Mouse (Mus musculus) lung, embryonic 15.5 days (tissue): ENCODE measurements at regions not wholly inside any gene's neighbourhood (a gene's known extent, or its start where the extent isn't known, plus 50 kb on each side); places are given as distances from the start of the nearest gene placed in this dataset.

Experiments used
- ATAC-seq: fragments of 200-750 bp; cut with Nextera tagmentation; 2 replicates; pipeline ENCODE4 v1.8.0; 2017; ENCODE audit warnings: moderate number of reproducible peaks, borderline replicate concordance; ENCODE audit not compliant: low FRiP score, low TSS enrichment; ENCODE audit errors: extremely low read depth
- H3K27ac ChIP-seq: fragments of 300-500 bp; sonication (generic); 2 replicates; pipeline ENCODE4 v1.5.1; 2015; ENCODE audit warnings: moderate library complexity, mild to moderate bottlenecking, inconsistent platforms
- H3K27me3 ChIP-seq: fragments of 300-500 bp; sonication (generic); 2 replicates; pipeline ENCODE4 v1.6.1; 2015; ENCODE audit warnings: inconsistent platforms
- H3K36me3 ChIP-seq: fragments of 300-500 bp; sonication (generic); 2 replicates; pipeline ENCODE4 v1.6.1; 2015; ENCODE audit warnings: inconsistent platforms
- H3K4me1 ChIP-seq: fragments of 300-500 bp; sonication (generic); 2 replicates; pipeline ENCODE4 v1.6.1; 2015; ENCODE audit warnings: inconsistent platforms
- H3K4me2 ChIP-seq: fragments of 300-500 bp; sonication (generic); 2 replicates; pipeline ENCODE4 v1.6.1; 2015; ENCODE audit warnings: inconsistent platforms, mild to moderate bottlenecking, moderate library complexity
- H3K4me3 ChIP-seq: fragments of 300-500 bp; sonication (generic); 2 replicates; pipeline ENCODE4 v1.5.1; 2015; ENCODE audit warnings: mild to moderate bottlenecking, inconsistent platforms
- H3K9ac ChIP-seq: fragments of 300-500 bp; sonication (generic); 2 replicates; pipeline ENCODE4 v1.6.1; 2015; ENCODE audit warnings: inconsistent platforms
- H3K9me3 ChIP-seq: fragments of 300-500 bp; sonication (generic); 2 replicates; pipeline ENCODE4 v1.6.1; 2016; ENCODE audit warnings: inconsistent platforms
- WGBS: fragments of 180-500 bp; shearing (Covaris S2); methylation state at CpG from one replicate; pipeline ENCODE4 v1.1.7; 2015; 5-methylcytosine and 5-hydroxymethylcytosine counted together

DNA sequence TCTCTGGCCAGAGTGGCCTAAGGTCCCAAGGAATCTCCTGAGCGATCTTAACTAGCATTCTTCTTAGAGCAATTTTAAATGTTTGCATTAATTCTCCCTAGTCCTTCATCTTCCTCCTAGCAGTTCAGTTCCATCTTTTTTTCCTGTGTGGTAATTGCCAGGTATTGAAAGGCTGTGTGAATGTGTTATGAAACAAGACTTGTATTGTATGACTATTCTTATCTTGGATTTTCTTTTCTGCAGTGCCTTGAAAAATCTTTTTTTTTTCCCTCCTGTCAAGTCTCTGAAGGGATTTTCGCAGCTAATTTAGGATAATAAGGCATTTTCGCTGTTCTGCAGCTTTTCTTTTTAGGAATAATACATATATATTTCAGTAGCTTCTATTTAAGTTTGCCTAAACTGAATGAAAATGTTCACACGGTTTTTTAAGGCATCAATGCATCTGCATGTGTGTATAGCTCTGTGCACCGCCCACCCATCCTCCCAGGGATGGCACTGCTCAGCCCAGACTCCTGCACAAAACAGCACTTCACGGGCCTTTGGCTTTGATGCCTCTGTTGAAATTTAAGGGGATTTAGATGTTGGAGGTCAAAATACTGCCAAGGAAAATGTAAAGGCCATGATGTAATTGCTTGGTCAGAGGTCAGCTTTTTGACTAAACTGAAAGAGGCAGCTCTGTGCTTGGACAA is 132.4 kb downstream of the Fgf9 start:
- Histone ChIP-seq H3K27ac (no peak overlapping the region), H3K36me3 (no peaks in the 10 kb centered on the region), H3K4me1 (no peaks in the 10 kb centered on the region), H3K4me3 (no peak overlapping the region), H3K9me3 (no peaks in the 10 kb centered on the region), H3K4me2 (no peak overlapping the region), H3K27me3 (no peaks in the 10 kb centered on the region), H3K9ac (no peak overlapping the region)
- WGBS: 59% methylated on average over 6 of the region's 6 CpGs
- ATAC-seq: no peak

DNA sequence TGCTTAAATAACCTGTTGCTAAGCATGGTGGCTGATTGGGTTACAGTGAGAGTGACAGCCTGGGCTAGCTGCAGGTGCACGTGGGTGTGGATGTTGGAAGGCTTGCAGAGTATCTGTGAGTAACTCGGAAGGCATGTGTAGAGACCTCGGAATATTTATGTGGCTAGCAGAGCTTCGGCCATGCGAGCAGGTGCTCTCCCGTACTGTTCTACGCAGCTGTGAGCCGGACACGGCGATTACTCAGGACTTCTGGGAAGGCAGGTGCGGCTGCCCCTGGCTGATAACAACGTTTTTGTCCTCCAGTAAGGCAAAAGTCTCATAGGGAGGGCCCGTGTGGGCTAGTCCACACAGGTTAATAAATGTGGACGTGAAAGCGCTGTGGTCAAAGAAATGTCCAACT is 119.6 kb downstream of the Fgf9 start:
- no peak overlapping the region for H3K4me2 ChIP-seq
- no peaks in the 10 kb centered on the region for H3K9me3 ChIP-seq
- no peaks in the 10 kb centered on the region for H3K36me3 ChIP-seq
- no peak for ATAC-seq
- no peak overlapping the region for H3K4me3 ChIP-seq
- H3K27ac ChIP-seq: no peak overlapping the region
- no peak overlapping the region for H3K9ac ChIP-seq
- 72% methylated on average over 15 of the region's 15 CpGs for WGBS
- H3K4me1 ChIP-seq: no peaks in the 10 kb centered on the region
- H3K27me3 ChIP-seq: no peaks in the 10 kb centered on the region

DNA sequence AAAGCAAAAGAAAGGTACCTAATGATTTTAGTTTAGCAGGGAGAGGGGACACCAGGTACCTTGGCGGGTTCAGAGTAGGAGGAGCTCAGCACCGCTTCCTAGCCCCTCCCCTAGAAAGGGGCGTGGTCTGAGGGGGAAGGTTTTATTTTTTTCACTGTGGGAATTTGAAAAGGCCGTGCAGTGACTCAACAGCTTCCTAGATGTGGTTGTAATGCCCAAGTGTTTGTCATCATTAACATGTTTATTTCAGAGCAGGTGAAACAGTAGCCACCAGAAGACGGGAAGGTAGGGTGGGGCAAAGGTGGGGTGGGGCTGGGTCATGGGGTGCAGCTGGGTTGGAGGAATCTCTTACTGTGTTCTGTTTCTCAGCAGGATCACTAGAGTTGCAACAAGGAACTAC is 112.5 kb downstream of the Fgf9 start:
- no peaks in the 10 kb centered on the region for H3K36me3 ChIP-seq
- WGBS: 54% methylated on average over 5 of the region's 5 CpGs
- no peak overlapping the region for H3K9ac ChIP-seq
- no peak for ATAC-seq
- no peaks in the 10 kb centered on the region for H3K27me3 ChIP-seq
- no peaks in the 10 kb centered on the region for H3K4me1 ChIP-seq
- H3K4me3 ChIP-seq: no peak overlapping the region
- no peak overlapping the region for H3K4me2 ChIP-seq
- H3K27ac ChIP-seq: no peak overlapping the region
- H3K9me3 ChIP-seq: no peaks in the 10 kb centered on the region

DNA sequence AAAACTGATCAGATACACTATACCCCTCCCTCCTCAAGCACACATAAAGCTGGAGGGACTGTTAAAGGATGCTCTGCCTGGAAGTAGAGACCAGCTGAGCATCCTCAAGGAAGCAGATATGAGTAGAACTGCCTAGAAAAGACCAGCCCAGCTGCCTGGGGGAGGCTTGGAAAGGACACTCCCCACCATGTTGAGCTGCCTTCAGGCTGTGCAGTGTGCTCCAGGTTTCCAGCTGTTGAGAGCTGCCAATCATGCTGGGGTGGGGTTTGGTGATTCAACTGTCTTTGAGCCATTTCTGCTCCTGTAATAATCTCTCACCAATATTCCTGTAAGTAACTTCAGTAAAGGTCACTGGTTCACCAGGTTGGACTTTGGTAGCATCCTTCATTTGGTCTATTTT is 110.4 kb downstream of the Fgf9 start:
- no peak overlapping the region for H3K27ac ChIP-seq
- H3K4me3 ChIP-seq: no peak overlapping the region
- no peak for ATAC-seq
- H3K9ac ChIP-seq: no peak overlapping the region
- no peak overlapping the region for H3K4me2 ChIP-seq
- H3K36me3 ChIP-seq: no peaks in the 10 kb centered on the region
- no peaks in the 10 kb centered on the region for H3K4me1 ChIP-seq
- no peaks in the 10 kb centered on the region for H3K9me3 ChIP-seq
- no peaks in the 10 kb centered on the region for H3K27me3 ChIP-seq

DNA sequence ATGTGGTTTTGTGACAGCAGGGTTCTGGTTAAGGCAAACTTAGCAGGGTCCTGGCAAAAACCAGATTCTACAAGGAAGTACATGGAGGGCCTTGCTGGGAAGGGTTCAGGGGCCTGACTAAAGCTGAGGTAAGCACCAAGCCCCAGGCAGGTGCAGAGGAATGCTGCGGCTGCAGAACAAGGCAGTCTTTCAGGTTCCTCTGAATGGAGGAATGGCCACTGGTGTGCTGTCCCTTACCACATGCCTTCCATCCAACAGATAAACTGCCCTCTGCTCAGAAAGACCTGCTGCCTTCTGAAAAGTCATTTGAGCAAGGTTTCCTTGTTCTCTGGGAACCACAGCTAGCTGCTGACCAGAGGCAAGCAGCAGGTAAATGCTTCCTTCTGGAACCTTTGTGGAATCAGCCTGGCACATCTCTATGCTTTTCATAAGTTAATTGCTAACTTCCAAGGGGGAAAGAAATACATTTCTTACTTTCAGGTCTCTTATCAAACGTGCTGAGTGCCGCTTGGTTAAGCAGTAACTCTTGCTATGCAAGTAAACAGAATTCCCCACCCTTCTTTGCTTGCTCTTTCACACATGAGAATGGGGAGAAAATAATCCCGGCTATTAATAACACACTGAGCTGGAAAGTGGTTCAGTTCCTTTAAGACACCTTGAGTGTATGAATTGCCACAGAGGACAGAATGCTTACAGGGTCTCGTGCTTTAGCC is 105.5 kb downstream of the Fgf9 start:
- Histone ChIP-seq H3K9ac (no peak overlapping the region), H3K27me3 (no peaks in the 10 kb centered on the region), H3K4me2 (no peak overlapping the region), H3K27ac (peak overlapping the region; percentile 93), H3K36me3 (no peaks in the 10 kb centered on the region), H3K4me3 (no peak overlapping the region), H3K4me1 (0 out of 2 replicates have a peak, but pooled peaks cover 6% of the 10 kb centered on the region), H3K9me3 (no peaks in the 10 kb centered on the region)
- ATAC-seq: peak; percentile 74; the same call in 1 of the 2 replicates
- 56% methylated on average over 5 of the region's 5 CpGs for WGBS

DNA sequence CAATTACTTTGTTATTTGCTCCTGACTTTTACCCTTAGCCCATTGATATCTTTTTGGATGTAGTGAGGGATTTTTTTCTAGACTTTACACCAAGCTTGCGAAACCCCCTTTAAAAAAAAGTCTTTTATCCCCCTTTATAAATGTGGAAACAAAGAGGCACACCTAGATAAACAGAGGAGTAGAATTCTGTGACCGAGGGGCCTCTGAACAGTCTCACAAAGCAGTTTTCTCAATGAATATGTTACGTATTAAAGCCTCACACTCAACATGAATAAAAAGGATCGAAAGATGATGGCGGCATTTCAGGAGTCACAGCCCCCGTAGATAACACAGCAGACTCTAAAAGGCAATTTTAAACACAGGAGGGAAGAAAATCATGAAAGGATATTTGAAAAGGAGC is 104.2 kb downstream of the Fgf9 start:
- Histone ChIP-seq H3K4me1 (0 out of 2 replicates have a peak, but pooled peaks cover 6% of the 10 kb centered on the region), H3K9me3 (no peaks in the 10 kb centered on the region), H3K27me3 (no peaks in the 10 kb centered on the region), H3K27ac (peak overlapping the region; percentile 93), H3K4me2 (no peak overlapping the region), H3K9ac (no peak overlapping the region), H3K36me3 (no peaks in the 10 kb centered on the region), H3K4me3 (no peak overlapping the region)
- 45% methylated on average over 6 of the region's 6 CpGs for WGBS
- ATAC-seq: no peak

DNA sequence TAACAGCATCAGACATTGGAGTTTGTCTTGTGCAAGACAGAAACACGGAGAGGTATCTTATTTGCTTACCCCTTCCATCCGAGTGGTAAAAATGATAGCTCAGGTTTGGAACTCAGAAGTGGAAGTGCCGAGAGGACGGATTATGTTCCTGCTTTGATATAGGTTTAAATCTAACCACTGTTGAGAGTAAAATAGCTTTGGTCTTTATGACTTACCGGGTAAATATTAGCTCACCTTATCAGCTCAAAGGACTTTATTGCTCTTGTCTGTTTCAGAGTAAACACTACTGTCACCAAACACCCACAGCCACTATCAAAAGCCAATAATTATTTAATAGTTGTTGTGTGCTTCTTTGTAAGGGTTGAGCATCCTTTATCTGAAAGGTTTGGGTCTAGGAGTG is 98.6 kb downstream of the Fgf9 start:
- 39% methylated on average over 5 of the region's 5 CpGs for WGBS
- Histone ChIP-seq H3K4me1 (no peaks in the 10 kb centered on the region), H3K27me3 (no peaks in the 10 kb centered on the region), H3K36me3 (no peaks in the 10 kb centered on the region), H3K27ac (no peak overlapping the region), H3K9me3 (no peaks in the 10 kb centered on the region), H3K9ac (no peak overlapping the region), H3K4me3 (no peak overlapping the region), H3K4me2 (no peak overlapping the region)
- no peak for ATAC-seq
